Mouse (Mus musculus) C2C12 (cell line): ENCODE data around the gene Camkmt.

Experiments
- CTCF ChIP-seq: IDR thresholded peaks from one replicate; pipeline ENCODE4 v1.5.1; 2011; ENCODE audit not compliant: control insufficient read depth, insufficient read depth, insufficient read length
- MAX ChIP-seq: IDR thresholded peaks from one replicate; pipeline ENCODE4 v1.6.1; 2011; ENCODE audit warnings: mild to moderate bottlenecking, control low read depth
- MYOD1 ChIP-seq: IDR thresholded peaks from one replicate; pipeline ENCODE4 v1.6.1; 2011; ENCODE audit warnings: low read depth; ENCODE audit not compliant: control insufficient read depth, insufficient read length
- MYOG ChIP-seq: IDR thresholded peaks from one replicate; pipeline ENCODE4 v1.6.1; 2011; ENCODE audit not compliant: control insufficient read depth, insufficient read length; ENCODE audit errors: extremely low read depth
- USF1 ChIP-seq: IDR thresholded peaks from one replicate; pipeline ENCODE4 v1.6.1; 2011; ENCODE audit warnings: low read depth, mild to moderate bottlenecking, control low read depth, moderate library complexity

DNA sequence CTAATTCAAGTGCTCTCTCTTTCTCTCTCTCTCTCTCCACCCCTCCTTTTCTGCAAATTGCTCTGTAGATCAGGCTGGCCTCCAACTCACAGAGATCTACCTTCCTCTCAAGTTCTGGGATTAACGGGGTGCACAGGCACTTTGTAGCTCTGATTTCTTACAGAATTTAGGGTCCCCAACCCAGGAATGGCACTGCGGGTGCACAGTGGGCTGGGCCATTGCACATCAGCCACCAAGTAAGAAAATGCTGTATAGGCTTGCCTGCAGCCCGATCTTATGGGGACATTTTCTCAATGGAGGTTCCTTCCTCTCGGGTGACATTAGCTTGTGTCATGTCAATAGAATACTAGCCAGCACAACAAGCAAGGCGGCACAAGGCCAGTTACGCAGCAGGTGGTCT, 31.2 kb upstream of the Camkmt start:
- TF ChIP-seq MYOD1 = no peak
- no peak for TF ChIP-seq CTCF
- TF ChIP-seq MAX = no peak
- TF ChIP-seq MYOG = no peak
- no peak for TF ChIP-seq USF1
